Comparison of ENCODE assay signal across 28 mouse cellular contexts in genomic region chr12:71865937-71866336, GRCm38 (mm10). TPM values are rescaled to one million over a fixed set of nuclear protein-coding genes. Genes with fewer than 3 reads are reported as not detected.
DNase-seq lines count a peak whose midpoint lies in the region; ATAC-seq and TF ChIP-seq lines count a peak whose summit lies in the region.
"Had no signal": no experiment of that assay in that cellular context is flagged by ENCODE, and none has a peak within 500 bp of the region (broad histone marks: within the 10 kb centered on the region; RNA-seq: fewer than 3 reads in every experiment).

No protein-coding gene starts in this region.

- H3K9ac ChIP-seq in heart, embryonic 11.5 days (ENCODE audit: low read depth, low read length), result no peak overlapping the region
- no peak overlapping the region for H3K9ac ChIP-seq in heart, embryonic 14.5 days (ENCODE audit: low read length)
- no peak overlapping the region for H3K9ac ChIP-seq in CH12.LX (ENCODE audit: insufficient read depth, low read depth)
- H3K9ac ChIP-seq: embryonic facial prominence, embryonic 13.5 days; forebrain, embryonic 12.5 days; forebrain, embryonic 15.5 days; hindbrain, embryonic 14.5 days had no signal

- intact Hi-C loops in heart, postnatal 14 days (cut with DNase I), result no loop called here
- intact Hi-C loops in heart, postnatal 10 days (cut with DNase I), result loop anchor here (5.0 kb wide), 1 partner anchor 34 kb away; the partner anchor contains the start of gene Daam1

- H3K4me1 ChIP-seq in heart, embryonic 11.5 days (ENCODE audit: control insufficient read depth, insufficient read depth, low read length), result peaks cover 64% of the 10 kb centered on the region
- H3K4me1 ChIP-seq in heart, embryonic 14.5 days (ENCODE audit: control insufficient read depth in 2 of 2, insufficient read depth in 2 of 2, low read length in 2 of 2), result peaks cover 33 to 89% of the 10 kb centered on the region in 2 experiments
- peaks cover 31 to 96% of the 10 kb centered on the region in 2 experiments for H3K4me1 ChIP-seq in CH12.LX (ENCODE audit: control insufficient read depth in 1 of 2, insufficient read depth in 2 of 2)

- TF ChIP-seq POLR2A in CH12.LX (IDR thresholded peaks at IDR 0.05; ENCODE audit: low read depth, low read length), result no peak

- no peak for TF ChIP-seq EP300 in CH12.LX (IDR thresholded peaks at IDR 0.05; ENCODE audit: low read length)

- peak overlapping the region; percentile 0; the same call in 1 of the 2 replicates for H3K27ac ChIP-seq in heart, embryonic 11.5 days (ENCODE audit: low read depth, low read length)
- H3K27ac ChIP-seq in heart, embryonic 14.5 days (replicated peaks in 1 of 2; ENCODE audit: control insufficient read depth in 1 of 2, insufficient read depth in 1 of 2, low read depth in 2 of 2, low read length in 2 of 2), result peak overlapping the region; percentile 17 to 49; a peak in 3 of 4 replicates
- H3K27ac ChIP-seq in CH12.LX (ENCODE audit: insufficient read depth, low read depth), result peak overlapping the region; percentile 80
- H3K27ac ChIP-seq: embryonic facial prominence, embryonic 10.5 days; embryonic facial prominence, embryonic 13.5 days; forebrain, embryonic 12.5 days; forebrain, embryonic 15.5 days; hindbrain, embryonic 14.5 days; hindbrain, postnatal 0 days had no signal

- H3K4me3 ChIP-seq in heart, embryonic 11.5 days (ENCODE audit: low read depth, low read length), result no peak overlapping the region
- no peak overlapping the region for H3K4me3 ChIP-seq in heart, embryonic 14.5 days (ENCODE audit: control insufficient read depth in 1 of 2, insufficient read depth in 1 of 2, low read depth in 1 of 2, low read length in 2 of 2)
- no peak overlapping the region for H3K4me3 ChIP-seq in CH12.LX (replicated peaks in 1 of 3; ENCODE audit: low read depth in 2 of 3, low read length in 2 of 3, poor library complexity in 1 of 3)
- H3K4me3 ChIP-seq: embryonic facial prominence, embryonic 10.5 days; embryonic facial prominence, embryonic 13.5 days; erythroblast, embryonic 14.5 days; forebrain, embryonic 12.5 days; forebrain, embryonic 15.5 days had no signal

- 47% methylated on average over 3 of the region's 3 CpGs for WGBS in heart, embryonic 11.5 days (ENCODE audit: insufficient replicate concordance)
- WGBS in heart, embryonic 14.5 days, result 38% methylated on average over 3 of the region's 3 CpGs

- no peaks in the 10 kb centered on the region for H3K9me3 ChIP-seq in heart, embryonic 11.5 days (replicated peaks; ENCODE audit: control insufficient read depth, low read length)
- no peaks in the 10 kb centered on the region for H3K9me3 ChIP-seq in heart, embryonic 14.5 days (ENCODE audit: control insufficient read depth, low read length)
- H3K9me3 ChIP-seq in CH12.LX (replicated peaks; ENCODE audit: low read length), result no peaks in the 10 kb centered on the region
- H3K9me3 ChIP-seq: embryonic facial prominence, embryonic 10.5 days; embryonic facial prominence, embryonic 13.5 days; forebrain, embryonic 12.5 days; forebrain, embryonic 15.5 days had no signal

- peaks cover under 1% of the 10 kb centered on the region; the same call in 1 of the 2 replicates for H3K36me3 ChIP-seq in heart, embryonic 11.5 days (ENCODE audit: control insufficient read depth, insufficient read depth, low read length)
- H3K36me3 ChIP-seq in heart, embryonic 14.5 days (ENCODE audit: control insufficient read depth, insufficient read depth, low read length), result peaks cover 12% of the 10 kb centered on the region
- peaks cover 0 to 26% of the 10 kb centered on the region in 2 experiments for H3K36me3 ChIP-seq in CH12.LX (replicated peaks in 1 of 2; ENCODE audit: control insufficient read depth in 1 of 2, insufficient read depth in 1 of 2, low read length in 1 of 2)
- H3K36me3 ChIP-seq: embryonic facial prominence, embryonic 13.5 days; forebrain, embryonic 12.5 days; forebrain, embryonic 15.5 days had no signal

- no peak overlapping the region for H3K4me2 ChIP-seq in heart, embryonic 11.5 days
- H3K4me2 ChIP-seq in heart, embryonic 14.5 days (ENCODE audit: low read length), result no peak overlapping the region
- H3K4me2 ChIP-seq in CH12.LX (ENCODE audit: insufficient read depth, low read depth, poor library complexity, severe bottlenecking), result peak overlapping the region; percentile 63
- H3K4me2 ChIP-seq: embryonic facial prominence, embryonic 13.5 days; forebrain, embryonic 12.5 days; forebrain, embryonic 15.5 days; hindbrain, embryonic 14.5 days had no signal

- in situ Hi-C loops in CH12.LX (cut with MboI; ENCODE audit: low pct_ligation_motif_present, low pct_unique_long_range_greater_than_20kb, low sequenced_read_pairs), result no loop called here

- peaks cover 4% of the 10 kb centered on the region for H3K79me2 ChIP-seq in CH12.LX (replicated peaks; ENCODE audit: control insufficient read depth, extremely low read depth, insufficient read depth, poor library complexity, severe bottlenecking)

- no peak for DNase-seq in heart, postnatal 14 days
- no peak for DNase-seq in heart, postnatal 10 days
- peak; percentile 55 for DNase-seq in CH12.LX (ENCODE audit: extremely low read depth)
- DNase-seq in ovary, postnatal 36 days (ENCODE audit: low spot score), result no peak
- DNase-seq: adrenal gland, adult 8-10 months; adrenal gland, postnatal 25 days; cerebellum, adult 11-12 months; cerebellum, adult 8-10 months; cerebellum, postnatal 10 days; cerebellum, postnatal 36 days; embryo, embryonic 11 days; gastrocnemius, postnatal 10 days; heart, adult 11 months; kidney, adult 18-20 months; kidney, adult 9 months had no signal

- no peak for TF ChIP-seq RAD21 in CH12.LX (IDR thresholded peaks at IDR 0.05; ENCODE audit: low read depth, low read length)

- dilution Hi-C loops in CH12.LX (cut with MboI; ENCODE audit: extremely low pct_ligation_motif_present, extremely low pct_unique_long_range_greater_than_20kb, low sequenced_read_pairs), result no loop called here

- ATAC-seq in heart, embryonic 11.5 days (replicated peaks; ENCODE audit: insufficient number of reproducible peaks, low FRiP score, low TSS enrichment), result no peak
- no peak for ATAC-seq in heart, embryonic 14.5 days (ENCODE audit: insufficient number of reproducible peaks, insufficient read depth, low FRiP score, low read depth)
- ATAC-seq: activated CD4-positive, CD25-positive, alpha-beta regulatory T cell, adult 4 months; CD4-positive, CD25-positive, alpha-beta regulatory T cell, adult 4 months; forebrain, embryonic 15.5 days; hindbrain, postnatal 0 days; inflammation-experienced regulatory T-cells, adult 6 months; intestine, embryonic 16.5 days had no signal

- H3K27me3 ChIP-seq in heart, embryonic 11.5 days (ENCODE audit: control insufficient read depth, insufficient read depth, low read length), result no peaks in the 10 kb centered on the region
- H3K27me3 ChIP-seq in heart, embryonic 14.5 days (ENCODE audit: control insufficient read depth, insufficient read depth, low read length), result no peaks in the 10 kb centered on the region
- no peaks in the 10 kb centered on the region for H3K27me3 ChIP-seq in CH12.LX (replicated peaks)
- H3K27me3 ChIP-seq: embryonic facial prominence, embryonic 13.5 days; forebrain, embryonic 12.5 days; forebrain, embryonic 15.5 days had no signal

- TF ChIP-seq CTCF in CH12.LX (conservative IDR thresholded peaks at IDR 0.05 in 1 of 2, IDR thresholded peaks at IDR 0.05 in 1 of 2; ENCODE audit: low read depth in 2 of 2, low read length in 2 of 2), result no peak

TF ChIP-seq in CH12.LX, 34 proteins besides CTCF, POLR2A, EP300 and RAD21 (continues in another document):
- TF ChIP-seq ZC3H11A (IDR thresholded peaks at IDR 0.05; ENCODE audit: low read depth, low read length) (no peak), E2F4 (IDR thresholded peaks at IDR 0.05; ENCODE audit: insufficient replicate concordance, low read depth, low read length) (no peak), BHLHE40 (IDR thresholded peaks at IDR 0.05; ENCODE audit: low read depth, low read length) (peak; percentile 25; the same call in 1 of the 2 replicates), GABPA (IDR thresholded peaks at IDR 0.05; ENCODE audit: insufficient replicate concordance, low read depth, low read length) (no peak), PAX5 (IDR thresholded peaks at IDR 0.05; ENCODE audit: low read length) (no peak), USF2 (conservative IDR thresholded peaks at IDR 0.05; ENCODE audit: low read depth, low read length) (no peak), MAFK (IDR thresholded peaks at IDR 0.05; ENCODE audit: insufficient replicate concordance, low read length) (no peak), UBTF (IDR thresholded peaks at IDR 0.05; ENCODE audit: low read depth, low read length) (no peak), IRF4 (IDR thresholded peaks at IDR 0.05; ENCODE audit: low read depth, low read length) (0 out of 2 replicates have a peak, but pooled peaks have one; percentile 2), TBP (conservative IDR thresholded peaks at IDR 0.05; ENCODE audit: low read depth, low read length) (0 out of 2 replicates have a peak, but pooled peaks have one; percentile 13), MAZ (IDR thresholded peaks at IDR 0.05; ENCODE audit: low read depth, low read length) (no peak), MYC (IDR thresholded peaks at IDR 0.05; ENCODE audit: low read depth, low read length) (no peak), POLR2AphosphoS2 (IDR thresholded peaks at IDR 0.05; ENCODE audit: low read depth, low read length) (no peak), MXI1 (IDR thresholded peaks at IDR 0.05; ENCODE audit: low read depth, low read length) (no peak), MAX (IDR thresholded peaks at IDR 0.05; ENCODE audit: low read length) (no peak), ZMIZ1 (IDR thresholded peaks at IDR 0.05; ENCODE audit: low read depth, low read length) (no peak), ZKSCAN1 (IDR thresholded peaks at IDR 0.05; ENCODE audit: borderline replicate concordance, low read depth, low read length) (no peak), CHD2 (IDR thresholded peaks at IDR 0.05; ENCODE audit: low read length) (no peak), CHD1 (IDR thresholded peaks at IDR 0.05; ENCODE audit: low read depth, low read length) (no peak), ETS1 (conservative IDR thresholded peaks at IDR 0.05; ENCODE audit: low read depth, low read length) (peak; percentile 60; the same call in 1 of the 2 replicates), HCFC1 (IDR thresholded peaks at IDR 0.05; ENCODE audit: low read depth, low read length) (no peak), NRF1 (IDR thresholded peaks at IDR 0.05; ENCODE audit: low read depth, low read length) (no peak), RCOR1 (conservative IDR thresholded peaks at IDR 0.05; ENCODE audit: low read depth, low read length) (no peak)

RNA-seq across cellular contexts. Expression of gene Daam1, which starts 35.1 kb away (rescaled TPM):
- 25.7 and 33.0 TPM in 2 replicates for polyA plus RNA-seq in heart, embryonic 11.5 days (2014; fragmentation: Nextera tagmentation; extraction: Ambion mirVana)
- total RNA-seq in heart, postnatal 14 days (2021), result 10 to 100 TPM; 67.5 to 70.7 TPM
- polyA plus RNA-seq in heart, embryonic 14.5 days (2014; fragmentation: Nextera tagmentation; extraction: Ambion mirVana), result 28.9 and 33.3 TPM in 2 replicates
- 10 to 100 TPM; 70.7 to 86.4 TPM for total RNA-seq in heart, postnatal 10 days (2021)
- 7.6 and 10.7 TPM in 2 replicates for total RNA-seq in CH12.LX (2012; rRNA removed)
- total RNA-seq in CH12.LX (2014; rRNA removed), result 23.6 and 26.5 TPM in 2 replicates
- 23.2 and 27.9 TPM in 2 replicates for polyA plus RNA-seq in CH12.LX (2012; ENCODE audit: insufficient read length, low read depth)

Comparison
In these comparisons a context has a peak if more than half of its experiments do, and no peak if none do; other contexts are left out.
1. H3K27ac ChIP-seq: peak in every context shown above with its lines; median percentile 80 in CH12.LX; 33 in heart, embryonic 14.5 days; 0 in heart, embryonic 11.5 days.